Mouse (Mus musculus) limb, embryonic 10.5 days (tissue): ENCODE measurements at regions not wholly inside any gene's neighbourhood (a gene's known extent, or its start where the extent isn't known, plus 50 kb on each side); places are given as distances from the start of the nearest gene placed in this dataset.
"Not testable (repeated sequence)": the region's sequence is repeated elsewhere in the genome, so short reads cannot be mapped to it uniquely, and the experiment has no call there.

Experiments
- DNase-seq: peaks from one replicate; pipeline ENCODE4 v3.0.0-alpha.2; 2017; ENCODE audit warnings: low spot score
- H3K27ac ChIP-seq: fragments of 300-500 bp; sonication (generic); 2 replicates; pipeline ENCODE4 v1.5.1; 2016; ENCODE audit warnings: mild to moderate bottlenecking
- H3K27me3 ChIP-seq: fragments of 300-500 bp; sonication (generic); 2 replicates; pipeline ENCODE4 v1.6.1; 2016; ENCODE audit warnings: low read depth, mild to moderate bottlenecking; ENCODE audit not compliant: poor library complexity, severe bottlenecking
- H3K36me3 ChIP-seq: fragments of 300-500 bp; sonication (generic); 2 replicates; pipeline ENCODE4 v1.6.1; 2016; ENCODE audit warnings: mild to moderate bottlenecking, moderate library complexity
- H3K4me1 ChIP-seq: fragments of 300-500 bp; sonication (generic); 2 replicates; pipeline ENCODE4 v1.6.1; 2016
- H3K4me3 ChIP-seq: fragments of 300-500 bp; sonication (generic); 2 replicates; pipeline ENCODE4 v1.5.1; 2016; ENCODE audit warnings: mild to moderate bottlenecking, moderate library complexity
- H3K9me3 ChIP-seq: fragments of 300-500 bp; sonication (generic); replicated peaks from 2 replicates; pipeline ENCODE4 v1.6.1; 2016; ENCODE audit warnings: mild to moderate bottlenecking
- WGBS: fragments of 180-500 bp; shearing (Covaris S2); methylation state at CpG from one replicate; pipeline ENCODE4 v1.1.7; 2016; 5-methylcytosine and 5-hydroxymethylcytosine counted together

- H3K9me3 ChIP-seq, H3K27ac ChIP-seq, H3K4me1 ChIP-seq, H3K36me3 ChIP-seq, H3K27me3 ChIP-seq, DNase-seq, H3K4me3 ChIP-seq: not testable (repeated sequence)
- 78% methylated on average over 3 of the region's 3 CpGs for WGBS
Measured at GRCm38 (mm10) chr16:21102033-21102432, 51.8 kb downstream of the Teddm3 start.

GRCm38 (mm10) chr16:21100126-21100525 lies 53.7 kb downstream of the Teddm3 start:
- not testable (repeated sequence) for H3K27me3 ChIP-seq, H3K9me3 ChIP-seq, H3K4me1 ChIP-seq, H3K27ac ChIP-seq, DNase-seq, H3K36me3 ChIP-seq, H3K4me3 ChIP-seq
- 90% methylated on average over 2 of the region's 2 CpGs for WGBS

GRCm38 (mm10) chr16:21074779-21075148 lies 79.0 kb downstream of the Teddm3 start:
- 67% methylated on average over 5 of the region's 5 CpGs for WGBS
- no peaks in the 10 kb centered on the region for H3K4me1 ChIP-seq
- no peaks in the 10 kb centered on the region for H3K36me3 ChIP-seq
- H3K27ac ChIP-seq: no peak overlapping the region
- no peak overlapping the region for H3K4me3 ChIP-seq
- H3K27me3 ChIP-seq: no peaks in the 10 kb centered on the region
- no peaks in the 10 kb centered on the region for H3K9me3 ChIP-seq
- no peak for DNase-seq

- not testable (repeated sequence) for H3K4me3 ChIP-seq, H3K36me3 ChIP-seq, H3K9me3 ChIP-seq, H3K4me1 ChIP-seq, H3K27me3 ChIP-seq, H3K27ac ChIP-seq
- DNase-seq: peak; percentile 32
- 30% methylated on average over 8 of the region's 10 CpGs for WGBS
Measured at GRCm38 (mm10) chr16:21074082-21074778, 79.6 kb downstream of the Teddm3 start.

- no peaks in the 10 kb centered on the region for H3K27me3 ChIP-seq
- no peak overlapping the region for H3K27ac ChIP-seq
- no peaks in the 10 kb centered on the region for H3K36me3 ChIP-seq
- WGBS: 89% methylated on average over 2 of the region's 2 CpGs
- H3K9me3 ChIP-seq: no peaks in the 10 kb centered on the region
- H3K4me3 ChIP-seq: no peak overlapping the region
- H3K4me1 ChIP-seq: no peaks in the 10 kb centered on the region
- no peak for DNase-seq
Measured at GRCm38 (mm10) chr16:21060211-21060610, 93.6 kb downstream of the Teddm3 start.

- Histone ChIP-seq H3K27ac (no peak overlapping the region), H3K27me3 (no peaks in the 10 kb centered on the region), H3K4me1 (no peaks in the 10 kb centered on the region), H3K9me3 (no peaks in the 10 kb centered on the region; the same call in 1 of the 2 replicates), H3K4me3 (no peak overlapping the region), H3K36me3 (no peaks in the 10 kb centered on the region)
- DNase-seq: no peak
Measured at GRCm38 (mm10) chr16:21054772-21055171, 99.0 kb downstream of the Teddm3 start.

GRCm38 (mm10) chr16:21022087-21022486 lies 131.7 kb downstream of the Teddm3 start:
- 89% methylated on average over 1 of the region's 1 CpGs for WGBS
- H3K27ac ChIP-seq, H3K4me1 ChIP-seq, H3K4me3 ChIP-seq, H3K36me3 ChIP-seq, H3K9me3 ChIP-seq, DNase-seq, H3K27me3 ChIP-seq: not testable (repeated sequence)

- Histone ChIP-seq H3K27ac (no peak overlapping the region), H3K4me1 (peaks cover 2% of the 10 kb centered on the region; the same call in 1 of the 2 replicates), H3K4me3 (no peak overlapping the region), H3K9me3 (no peaks in the 10 kb centered on the region), H3K36me3 (no peaks in the 10 kb centered on the region), H3K27me3 (no peaks in the 10 kb centered on the region)
- DNase-seq: no peak
Measured at GRCm38 (mm10) chr16:21004871-21005270, 148.9 kb downstream of the Teddm3 start.

GRCm38 (mm10) chr16:21001126-21001525 lies 152.7 kb downstream of the Teddm3 start:
- 88% methylated on average over 1 of the region's 1 CpGs for WGBS

GRCm38 (mm10) chr16:20990524-20990923 lies 163.3 kb downstream of the Teddm3 start:
- DNase-seq: no peak
- Histone ChIP-seq H3K27ac (no peak overlapping the region), H3K36me3 (no peaks in the 10 kb centered on the region), H3K4me1 (no peaks in the 10 kb centered on the region), H3K9me3 (no peaks in the 10 kb centered on the region), H3K4me3 (no peak overlapping the region), H3K27me3 (no peaks in the 10 kb centered on the region)
- WGBS: 89% methylated on average over 2 of the region's 2 CpGs

More at GRCm38 (mm10) chr16:21001126-21001525, 152.7 kb downstream of the Teddm3 start:
- H3K27me3 ChIP-seq: no peaks in the 10 kb centered on the region
- no peak overlapping the region for H3K27ac ChIP-seq
- no peaks in the 10 kb centered on the region for H3K9me3 ChIP-seq
- no peak overlapping the region for H3K4me3 ChIP-seq
- no peaks in the 10 kb centered on the region for H3K36me3 ChIP-seq
- peaks cover 3% of the 10 kb centered on the region; the same call in 1 of the 2 replicates for H3K4me1 ChIP-seq
- DNase-seq: no peak

GRCm38 (mm10) chr16:20975406-20975805 lies 178.4 kb downstream of the Teddm3 start:
- Histone ChIP-seq H3K27me3 (no peaks in the 10 kb centered on the region), H3K36me3 (no peaks in the 10 kb centered on the region), H3K4me1 (peaks cover 6% of the 10 kb centered on the region; the same call in 1 of the 2 replicates), H3K4me3 (no peak overlapping the region), H3K9me3 (no peaks in the 10 kb centered on the region), H3K27ac (no peak overlapping the region)
- DNase-seq: no peak
- 77% methylated on average over 2 of the region's 2 CpGs for WGBS

GRCm38 (mm10) chr16:20972442-20972841 lies 181.4 kb downstream of the Teddm3 start:
- Histone ChIP-seq H3K9me3 (no peaks in the 10 kb centered on the region), H3K27me3 (no peaks in the 10 kb centered on the region), H3K4me3 (no peak overlapping the region), H3K36me3 (no peaks in the 10 kb centered on the region), H3K4me1 (peaks cover 6% of the 10 kb centered on the region; the same call in 1 of the 2 replicates), H3K27ac (no peak overlapping the region)
- DNase-seq: no peak

GRCm38 (mm10) chr16:20958905-20959304 lies 194.9 kb downstream of the Teddm3 start:
- no peaks in the 10 kb centered on the region for H3K27me3 ChIP-seq
- H3K4me3 ChIP-seq: no peak overlapping the region
- 86% methylated on average over 10 of the region's 10 CpGs for WGBS
- H3K4me1 ChIP-seq: no peaks in the 10 kb centered on the region
- DNase-seq: no peak
- H3K9me3 ChIP-seq: no peaks in the 10 kb centered on the region
- no peaks in the 10 kb centered on the region for H3K36me3 ChIP-seq
- no peak overlapping the region for H3K27ac ChIP-seq

GRCm38 (mm10) chr16:20936722-20937121 lies 202.4 kb upstream of the Thpo start:
- Histone ChIP-seq H3K36me3 (no peaks in the 10 kb centered on the region), H3K27ac (no peak overlapping the region), H3K4me1 (peaks cover 7% of the 10 kb centered on the region; the same call in 1 of the 2 replicates), H3K9me3 (no peaks in the 10 kb centered on the region), H3K27me3 (no peaks in the 10 kb centered on the region), H3K4me3 (no peak overlapping the region)
- 31% methylated on average over 1 of the region's 1 CpGs for WGBS
- no peak for DNase-seq
